Mouse (Mus musculus) liver, embryonic 11.5 days (tissue): ENCODE measurements at regions not wholly inside any gene's neighbourhood (a gene's known extent, or its start where the extent isn't known, plus 50 kb on each side); places are given as distances from the start of the nearest gene placed in this dataset.

ENCODE experiments used
- ATAC-seq: fragments of 200-750 bp; cut with Nextera tagmentation; replicated peaks from 2 replicates; pipeline ENCODE4 v1.8.0; 2017; ENCODE audit warnings: moderate number of reproducible peaks, mild to moderate bottlenecking, moderate TSS enrichment, moderate library complexity; ENCODE audit not compliant: low FRiP score
- DNase-seq: peaks from one replicate; pipeline ENCODE4 v3.0.0-alpha.2; 2017; ENCODE audit warnings: low spot score
- H3K27ac ChIP-seq: fragments of 300-500 bp; sonication (generic); 2 replicates; pipeline ENCODE4 v1.5.1; 2014; ENCODE audit warnings: mild to moderate bottlenecking, low read depth, low read length, control low read depth
- H3K27me3 ChIP-seq: fragments of 300-500 bp; sonication (generic); replicated peaks from 2 replicates; pipeline ENCODE4 v1.6.1; 2014; ENCODE audit warnings: low read length, mixed read lengths; ENCODE audit not compliant: control insufficient read depth, insufficient read depth
- H3K36me3 ChIP-seq: fragments of 300-500 bp; sonication (generic); 2 replicates; pipeline ENCODE4 v1.6.1; 2014; ENCODE audit warnings: mild to moderate bottlenecking, low read length, moderate library complexity, mixed read lengths; ENCODE audit not compliant: control insufficient read depth, insufficient read depth
- H3K4me1 ChIP-seq: fragments of 300-500 bp; sonication (generic); replicated peaks from 2 replicates; pipeline ENCODE4 v1.6.1; 2014; ENCODE audit warnings: low read length, mixed read lengths; ENCODE audit not compliant: control insufficient read depth, insufficient read depth
- H3K4me2 ChIP-seq: fragments of 300-500 bp; sonication (generic); 2 replicates; pipeline ENCODE4 v1.6.1; 2014; ENCODE audit warnings: mild to moderate bottlenecking, control low read depth, moderate library complexity
- H3K4me3 ChIP-seq: fragments of 300-500 bp; sonication (generic); 2 replicates; pipeline ENCODE4 v1.5.1; 2014; ENCODE audit warnings: low read depth, low read length, control low read depth
- H3K9ac ChIP-seq: fragments of 300-500 bp; sonication (generic); 2 replicates; pipeline ENCODE4 v1.6.1; 2014; ENCODE audit warnings: low read depth, low read length, control low read depth
- H3K9me3 ChIP-seq: fragments of 300-500 bp; sonication (generic); 2 replicates; pipeline ENCODE4 v1.6.1; 2016; ENCODE audit warnings: low read length, inconsistent platforms, mixed read lengths; ENCODE audit not compliant: control insufficient read depth
- WGBS: fragments of 180-500 bp; shearing (Covaris S2); extraction: QIAGEN DNeasy Blood & Tissue Kit; methylation state at CpG from one replicate; pipeline ENCODE4 v1.1.7; 2014; 5-methylcytosine and 5-hydroxymethylcytosine counted together

- no peaks in the 10 kb centered on the region for H3K27me3 ChIP-seq
- H3K4me1 ChIP-seq: no peaks in the 10 kb centered on the region
- no peak for DNase-seq
- H3K9me3 ChIP-seq: no peaks in the 10 kb centered on the region
- 73% methylated on average over 3 of the region's 3 CpGs for WGBS
- H3K27ac ChIP-seq: no peak overlapping the region
- H3K9ac ChIP-seq: no peak overlapping the region
- H3K4me2 ChIP-seq: no peak overlapping the region
- H3K4me3 ChIP-seq: no peak overlapping the region
- H3K36me3 ChIP-seq: no peaks in the 10 kb centered on the region
- no peak for ATAC-seq
Measured at GRCm38 (mm10) chr10:53482919-53483318, 103.2 kb upstream of the Cep85l start.

- ATAC-seq (no peak), DNase-seq (no peak)
- peaks cover 4% of the 10 kb centered on the region; the same call in 1 of the 2 replicates for H3K9me3 ChIP-seq
- no peak overlapping the region for H3K4me2 ChIP-seq
- H3K4me3 ChIP-seq: no peak overlapping the region
- no peak overlapping the region for H3K9ac ChIP-seq
- H3K36me3 ChIP-seq: no peaks in the 10 kb centered on the region
- H3K27me3 ChIP-seq: no peaks in the 10 kb centered on the region
- no peak overlapping the region for H3K27ac ChIP-seq
- H3K4me1 ChIP-seq: no peaks in the 10 kb centered on the region
- WGBS: 88% methylated on average over 3 of the region's 3 CpGs
Measured at GRCm38 (mm10) chr10:53470200-53470599, 90.5 kb upstream of the Cep85l start.

- Histone ChIP-seq H3K4me3 (no peak overlapping the region), H3K36me3 (no peaks in the 10 kb centered on the region), H3K9me3 (peaks cover 4% of the 10 kb centered on the region; the same call in 1 of the 2 replicates), H3K27ac (no peak overlapping the region), H3K9ac (no peak overlapping the region), H3K4me1 (no peaks in the 10 kb centered on the region), H3K27me3 (no peaks in the 10 kb centered on the region), H3K4me2 (no peak overlapping the region)
- DNase-seq: no peak
- 80% methylated on average over 1 of the region's 1 CpGs for WGBS
- no peak for ATAC-seq
Measured at GRCm38 (mm10) chr10:53469611-53470010, 89.9 kb upstream of the Cep85l start.

- Histone ChIP-seq H3K27me3 (no peaks in the 10 kb centered on the region), H3K4me2 (no peak overlapping the region), H3K9me3 (peaks cover 2% of the 10 kb centered on the region; the same call in 1 of the 2 replicates), H3K9ac (no peak overlapping the region), H3K4me1 (no peaks in the 10 kb centered on the region), H3K4me3 (no peak overlapping the region), H3K36me3 (no peaks in the 10 kb centered on the region), H3K27ac (no peak overlapping the region)
- 70% methylated on average over 3 of the region's 3 CpGs for WGBS
- no peak for DNase-seq
- ATAC-seq: no peak
Measured at GRCm38 (mm10) chr10:53468293-53468545, 88.5 kb upstream of the Cep85l start.

GRCm38 (mm10) chr10:53467472-53468292 is 87.9 kb upstream of the Cep85l start:
- H3K9me3 ChIP-seq: peaks cover 2% of the 10 kb centered on the region; the same call in 1 of the 2 replicates
- ATAC-seq (no peak), DNase-seq (no peak)
- no peak overlapping the region for H3K4me2 ChIP-seq
- H3K27me3 ChIP-seq: no peaks in the 10 kb centered on the region
- no peak overlapping the region for H3K27ac ChIP-seq
- no peak overlapping the region for H3K4me3 ChIP-seq
- H3K4me1 ChIP-seq: no peaks in the 10 kb centered on the region
- H3K36me3 ChIP-seq: no peaks in the 10 kb centered on the region
- 50% methylated on average over 3 of the region's 3 CpGs for WGBS
- H3K9ac ChIP-seq: no peak overlapping the region

GRCm38 (mm10) chr10:53466851-53467250 is 87.1 kb upstream of the Cep85l start:
- WGBS: 61% methylated on average over 1 of the region's 1 CpGs
- H3K9ac ChIP-seq: no peak overlapping the region
- H3K36me3 ChIP-seq: no peaks in the 10 kb centered on the region
- peaks cover under 1% of the 10 kb centered on the region; the same call in 1 of the 2 replicates for H3K9me3 ChIP-seq
- no peak overlapping the region for H3K4me2 ChIP-seq
- H3K27ac ChIP-seq: no peak overlapping the region
- H3K4me1 ChIP-seq: no peaks in the 10 kb centered on the region; the same call in 1 of the 2 replicates
- no peak overlapping the region for H3K4me3 ChIP-seq
- no peaks in the 10 kb centered on the region for H3K27me3 ChIP-seq
- DNase-seq (no peak), ATAC-seq (no peak)

- peaks cover under 1% of the 10 kb centered on the region for H3K4me1 ChIP-seq
- WGBS: 80% methylated on average over 6 of the region's 6 CpGs
- H3K4me3 ChIP-seq: no peak overlapping the region
- ATAC-seq: no peak
- no peaks in the 10 kb centered on the region for H3K27me3 ChIP-seq
- no peak overlapping the region for H3K27ac ChIP-seq
- no peak overlapping the region for H3K4me2 ChIP-seq
- no peak for DNase-seq
- no peak overlapping the region for H3K9ac ChIP-seq
- no peaks in the 10 kb centered on the region for H3K36me3 ChIP-seq
- no peaks in the 10 kb centered on the region; the same call in 1 of the 2 replicates for H3K9me3 ChIP-seq
Measured at GRCm38 (mm10) chr10:53466261-53466660, 86.5 kb upstream of the Cep85l start.

- Histone ChIP-seq H3K27ac (no peak overlapping the region), H3K9me3 (no peaks in the 10 kb centered on the region), H3K4me3 (no peak overlapping the region), H3K9ac (no peak overlapping the region), H3K36me3 (no peaks in the 10 kb centered on the region), H3K27me3 (no peaks in the 10 kb centered on the region), H3K4me2 (no peak overlapping the region), H3K4me1 (peaks cover 3% of the 10 kb centered on the region)
- DNase-seq: no peak
- no peak for ATAC-seq
Measured at GRCm38 (mm10) chr10:53464581-53464980, 84.8 kb upstream of the Cep85l start.

GRCm38 (mm10) chr10:53464006-53464405 is 84.3 kb upstream of the Cep85l start:
- DNase-seq: no peak
- WGBS: 52% methylated on average over 6 of the region's 6 CpGs
- Histone ChIP-seq H3K9ac (no peak overlapping the region), H3K27ac (no peak overlapping the region), H3K36me3 (no peaks in the 10 kb centered on the region), H3K9me3 (no peaks in the 10 kb centered on the region), H3K4me2 (no peak overlapping the region), H3K4me1 (peaks cover 3% of the 10 kb centered on the region), H3K4me3 (no peak overlapping the region), H3K27me3 (no peaks in the 10 kb centered on the region)
- ATAC-seq: no peak
